Mouse (Mus musculus): ENCODE results near the gene Pcid2. TPM values are rescaled to one million over a fixed set of nuclear protein-coding genes. Genes with fewer than 3 reads are reported as not detected.

Pcid2 gene
- 15.8 and 18.0 TPM in 2 replicates for polyA plus RNA-seq (2015; fragmentation: Nextera tagmentation; extraction: Ambion mirVana)

DNA sequence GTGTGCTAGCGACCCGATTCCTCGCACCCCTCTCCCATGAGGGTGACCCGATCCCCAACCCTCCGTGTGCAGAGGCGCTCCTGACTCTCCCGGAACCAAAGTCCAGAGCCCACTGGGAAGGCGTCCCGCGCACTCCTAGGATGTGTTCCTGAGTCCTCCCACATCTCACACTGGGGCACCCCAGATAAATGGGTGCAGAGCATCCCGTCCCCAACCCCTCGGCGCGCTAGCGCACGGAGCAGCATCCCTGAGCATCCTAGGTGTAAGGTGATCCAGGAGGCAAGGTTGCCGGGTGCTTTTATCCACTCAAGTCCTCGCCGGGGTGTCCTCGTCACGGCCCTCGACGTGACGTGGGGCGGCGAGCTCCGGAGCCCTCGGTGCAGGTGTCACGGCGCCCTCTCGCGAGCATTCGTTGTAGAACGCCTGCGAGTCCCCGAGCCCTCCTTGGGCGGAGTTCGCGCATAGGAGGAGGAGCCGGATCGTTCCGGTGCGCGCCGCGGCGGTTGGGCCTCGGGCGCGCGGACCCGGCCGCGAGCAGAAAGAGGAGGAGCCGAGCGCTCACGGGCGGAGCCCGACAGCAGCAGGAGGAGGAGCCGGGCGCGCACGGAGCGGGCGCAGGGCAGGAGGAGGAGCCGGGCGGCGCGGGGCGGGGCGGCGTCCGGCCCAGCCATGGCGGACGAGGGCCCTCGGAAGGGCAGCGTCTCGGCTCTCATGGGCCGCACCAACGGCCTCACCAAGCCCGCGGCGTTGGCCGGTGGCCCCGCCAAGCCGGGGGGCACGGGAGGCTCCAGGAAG, at the start of gene Pcid2, which contains the start of gene Cul4a:
TSS of gene Pcid2 (minus strand) at position 373 of the 795 bp plus-strand sequence.
TSS of gene Cul4a (plus strand) at position 535 of the 795 bp plus-strand sequence.

DNA sequence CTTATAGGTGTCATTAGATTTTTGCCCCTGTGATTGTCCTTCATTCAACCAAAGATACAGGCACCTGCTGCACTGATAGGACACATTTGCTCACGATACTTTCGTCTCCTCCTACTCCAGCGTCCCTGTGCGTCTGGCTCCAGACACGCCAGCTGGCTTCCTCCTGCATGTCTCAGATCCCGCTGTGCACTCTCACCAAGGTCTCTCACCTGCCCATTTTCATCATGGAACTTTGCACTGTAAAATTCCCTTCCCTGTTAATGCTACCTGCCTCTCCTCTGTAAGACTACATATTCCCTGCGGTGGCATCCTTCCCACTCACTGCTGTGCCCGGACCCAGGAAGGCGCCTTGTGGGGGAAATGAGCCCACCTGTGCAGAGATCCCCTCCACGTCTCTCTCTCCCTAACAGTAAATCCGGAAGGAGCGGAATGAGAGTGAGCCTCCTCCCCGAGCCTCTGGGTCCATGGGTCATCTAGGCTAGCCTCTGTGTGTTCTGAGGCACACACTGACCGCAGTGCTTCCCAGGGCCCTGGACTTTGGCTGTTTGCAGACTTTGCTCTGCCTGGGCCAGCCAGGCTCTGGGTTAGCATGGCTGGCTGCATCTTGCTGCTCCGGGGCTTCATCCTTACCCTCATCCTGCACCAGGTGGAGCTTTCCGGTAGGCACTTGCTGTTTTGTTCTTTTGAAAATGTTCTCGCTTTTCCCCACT, 44.7 kb downstream of the Pcid2 start, which contains the start of gene Proz:
TSS of gene Proz (plus strand) at position 474 of the 710 bp plus-strand sequence.

DNA sequence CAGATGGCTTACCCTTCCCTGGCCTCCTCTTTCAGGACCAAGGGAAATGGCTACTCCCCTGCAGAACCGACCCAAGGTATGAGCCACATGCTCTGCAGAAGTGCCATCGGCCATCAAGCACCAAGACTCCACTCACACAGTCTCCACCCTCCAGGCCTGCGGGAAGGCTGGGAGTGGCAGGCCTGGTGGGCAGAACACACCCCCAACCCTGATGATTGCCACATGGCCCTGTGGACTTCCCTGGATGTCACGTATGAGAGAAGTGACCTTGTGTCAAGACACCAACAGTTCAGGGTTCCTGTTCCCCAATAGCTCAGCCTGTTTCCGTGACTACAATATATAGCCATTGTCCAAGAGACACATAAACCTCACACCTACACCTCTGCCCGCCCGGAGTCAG, 68.2 kb downstream of the Pcid2 start, which contains the start of gene F10:
TSS of gene F10 (plus strand) at position 294 of the 400 bp plus-strand sequence.

Small RNA genes lying within 50 kb of the gene (microRNA-seq; reads per million reads assigned to microRNA genes)
- not detected for gene Mir7065

Other genes starting within 250 kb of the Pcid2 start
- gene Mcf2l, start 231.7 kb downstream of the Pcid2 start, polyA plus RNA-seq (2015; fragmentation: Nextera tagmentation; extraction: Ambion mirVana), result 2.7 and 3.2 TPM in 2 replicates
- gene F7, start 79.4 kb downstream of the Pcid2 start, polyA plus RNA-seq (2015; fragmentation: Nextera tagmentation; extraction: Ambion mirVana), result 0.08 TPM in 1 of 2 replicates, not detected in the other
- 1.3 and 4.1 TPM in 2 replicates for gene F10, start 68.2 kb downstream of the Pcid2 start, polyA plus RNA-seq (2015; fragmentation: Nextera tagmentation; extraction: Ambion mirVana)
- gene Proz, start 44.5 kb downstream of the Pcid2 start, polyA plus RNA-seq (2015; fragmentation: Nextera tagmentation; extraction: Ambion mirVana), result 0.11 and 0.25 TPM in 2 replicates
- gene Cul4a, start 162 bp upstream of the Pcid2 start, polyA plus RNA-seq (2015; fragmentation: Nextera tagmentation; extraction: Ambion mirVana), result 56.7 and 66.2 TPM in 2 replicates
- 316 and 318 TPM in 2 replicates for gene Lamp1, start 53.7 kb upstream of the Pcid2 start, polyA plus RNA-seq (2015; fragmentation: Nextera tagmentation; extraction: Ambion mirVana)
- 17.4 and 21.7 TPM in 2 replicates for gene Grtp1, start 95.2 kb upstream of the Pcid2 start, polyA plus RNA-seq (2015; fragmentation: Nextera tagmentation; extraction: Ambion mirVana)
- 0.34 and 0.55 TPM in 2 replicates for gene Adprhl1, start 148.7 kb upstream of the Pcid2 start, polyA plus RNA-seq (2015; fragmentation: Nextera tagmentation; extraction: Ambion mirVana)
- gene Dcun1d2, start 182.7 kb upstream of the Pcid2 start, polyA plus RNA-seq (2015; fragmentation: Nextera tagmentation; extraction: Ambion mirVana), result 11.3 and 12.8 TPM in 2 replicates
- 19.5 and 21.6 TPM in 2 replicates for gene Tmco3, start 182.7 kb upstream of the Pcid2 start, polyA plus RNA-seq (2015; fragmentation: Nextera tagmentation; extraction: Ambion mirVana)
- gene Tfdp1, start 233.3 kb upstream of the Pcid2 start, polyA plus RNA-seq (2015; fragmentation: Nextera tagmentation; extraction: Ambion mirVana), result 79.0 and 102 TPM in 2 replicates

Data from urinary bladder, postnatal 0 days (tissue).